Mouse (Mus musculus) cortical plate, adult 2 months (tissue): Measurements from ENCODE around the gene Dirc2.

Experiments used
- CTCF ChIP-seq: fragments of 200-500 bp; IDR thresholded peaks from 2 replicates; pipeline ENCODE4 v1.5.1; 2011; ENCODE audit warnings: mild to moderate bottlenecking, control low read depth, low read length; ENCODE audit not compliant: insufficient read depth; ENCODE audit errors: extremely low read depth
- POLR2A ChIP-seq: fragments of 200-500 bp; IDR thresholded peaks from 2 replicates; pipeline ENCODE4 v1.6.1; 2011; ENCODE audit warnings: mild to moderate bottlenecking, low read length, control low read depth; ENCODE audit not compliant: insufficient read depth; ENCODE audit errors: extremely low read depth

DNA sequence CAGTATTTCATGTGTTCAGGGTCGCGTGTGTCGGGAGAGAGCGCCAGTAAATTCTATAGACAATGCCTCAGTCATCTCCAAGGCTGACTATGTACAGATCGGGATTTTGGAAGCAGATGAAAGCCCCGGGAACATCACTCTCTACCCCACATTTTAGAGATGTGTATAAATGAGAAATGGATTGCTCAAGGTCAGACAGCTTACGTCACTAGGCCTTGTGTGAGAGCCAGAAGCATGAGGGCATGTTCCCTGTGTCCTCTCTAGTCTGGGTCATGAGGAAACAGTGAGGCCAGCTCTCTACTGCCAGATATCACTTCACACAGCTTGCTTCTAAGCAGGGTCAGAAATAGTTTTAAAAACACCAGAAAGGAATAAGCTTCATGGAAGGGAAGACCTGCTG, 77.5 kb downstream of the Dirc2 start:
- TF ChIP-seq CTCF: no peak
- no peak for TF ChIP-seq POLR2A
